Mouse (Mus musculus) adrenal gland, adult (tissue): ENCODE measurements around the gene Ccr3.
"Not testable (repeated sequence)": the region's sequence is repeated elsewhere in the genome, so short reads cannot be mapped to it uniquely, and the experiment has no call there.

ENCODE experiments used
- DNase-seq, 2 experiments: peaks; one replicate each; pipeline ENCODE4 v3.0.0; 2022 to 2023; ENCODE audit warnings: low spot score in 1 of 2; ENCODE audit not compliant: inconsistent age in 2 of 2

The Ccr3 gene

GRCm38 (mm10) chr9:124021672-124022071 lies at the start of gene Ccr3:
Ccr3 (plus strand) TSS chr9:124021972.
- DNase-seq = no peak

DNA sequence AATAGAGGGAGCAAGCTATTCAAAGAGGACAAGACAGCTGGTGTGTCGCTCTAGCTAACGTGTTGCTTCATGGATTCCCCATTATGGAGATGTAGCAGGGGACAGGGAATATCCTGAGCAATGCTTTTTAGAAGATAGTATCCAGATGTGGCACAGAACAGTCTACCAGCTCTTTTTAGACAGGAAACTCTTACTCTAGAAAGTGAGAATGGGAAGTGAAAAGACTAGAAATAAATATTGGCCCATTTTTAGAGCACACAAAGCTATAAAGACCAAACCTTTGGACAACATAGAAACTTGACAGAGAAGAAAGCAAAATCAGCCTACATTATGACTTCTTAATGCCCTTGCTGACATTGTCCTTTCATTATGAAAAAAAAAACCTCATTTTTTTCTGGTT lies 46.1 kb upstream of the Ccr3 start:
- no peak for DNase-seq

- DNase-seq = no peak
These were observed 44.7 kb upstream of the Ccr3 start for GRCm38 (mm10) chr9:123976876-123977663.

- DNase-seq = no peak
These were observed 43.5 kb upstream of the Ccr3 start, which contains the start of gene Ccr1l1 for GRCm38 (mm10) chr9:123978308-123978707. Ccr1l1 (minus strand) TSS chr9:123978408.

GRCm38 (mm10) chr9:123980858-123981475 lies 40.8 kb upstream of the Ccr3 start:
- not testable (repeated sequence) for DNase-seq

GRCm38 (mm10) chr9:123981909-123982308 lies 39.9 kb upstream of the Ccr3 start:
- no peak for DNase-seq

GRCm38 (mm10) chr9:123982720-123983119 lies 39.1 kb upstream of the Ccr3 start:
- no peak for DNase-seq

DNA sequence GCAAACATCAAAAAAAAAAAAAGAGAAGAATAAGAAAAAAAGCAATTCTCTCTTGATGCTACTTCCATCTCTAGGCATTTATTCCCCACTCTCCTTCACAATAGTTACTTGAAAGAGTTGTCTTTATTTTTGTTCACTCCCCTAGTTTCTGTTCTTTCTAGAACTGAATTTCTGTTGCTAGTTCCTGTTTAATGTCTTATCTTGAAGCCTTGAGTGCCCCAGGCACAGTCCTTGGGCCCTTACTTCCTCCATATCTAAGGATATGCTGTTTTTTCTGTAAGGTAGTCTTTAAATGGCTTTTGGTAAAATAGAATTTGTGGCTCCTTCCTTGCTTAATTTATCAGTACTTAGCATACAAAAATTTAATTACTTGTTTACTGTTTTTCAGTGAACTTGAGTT lies 36.8 kb upstream of the Ccr3 start:
- no peak for DNase-seq

GRCm38 (mm10) chr9:123986217-123986616 lies 35.6 kb upstream of the Ccr3 start:
- DNase-seq = no peak

DNA sequence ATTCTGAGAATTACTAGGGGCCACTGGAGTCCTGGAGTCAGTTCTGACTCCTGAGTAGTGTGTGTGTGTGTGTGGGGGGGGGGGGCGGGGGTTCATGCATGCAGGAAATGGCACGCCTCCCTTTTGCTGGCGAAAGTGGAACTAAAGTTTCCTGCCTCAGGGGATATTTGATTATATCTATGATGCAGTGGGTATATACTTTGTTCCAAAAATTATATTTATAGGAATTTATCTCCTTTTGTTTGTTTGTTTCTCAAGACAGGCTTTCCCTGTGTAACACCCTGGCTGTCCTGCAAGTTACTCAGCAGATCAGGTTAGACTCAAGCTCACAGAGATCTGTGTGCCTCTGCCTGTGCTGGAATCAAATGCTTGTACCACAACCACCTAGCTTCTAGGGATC lies 32.1 kb upstream of the Ccr3 start:
- DNase-seq = no peak

DNA sequence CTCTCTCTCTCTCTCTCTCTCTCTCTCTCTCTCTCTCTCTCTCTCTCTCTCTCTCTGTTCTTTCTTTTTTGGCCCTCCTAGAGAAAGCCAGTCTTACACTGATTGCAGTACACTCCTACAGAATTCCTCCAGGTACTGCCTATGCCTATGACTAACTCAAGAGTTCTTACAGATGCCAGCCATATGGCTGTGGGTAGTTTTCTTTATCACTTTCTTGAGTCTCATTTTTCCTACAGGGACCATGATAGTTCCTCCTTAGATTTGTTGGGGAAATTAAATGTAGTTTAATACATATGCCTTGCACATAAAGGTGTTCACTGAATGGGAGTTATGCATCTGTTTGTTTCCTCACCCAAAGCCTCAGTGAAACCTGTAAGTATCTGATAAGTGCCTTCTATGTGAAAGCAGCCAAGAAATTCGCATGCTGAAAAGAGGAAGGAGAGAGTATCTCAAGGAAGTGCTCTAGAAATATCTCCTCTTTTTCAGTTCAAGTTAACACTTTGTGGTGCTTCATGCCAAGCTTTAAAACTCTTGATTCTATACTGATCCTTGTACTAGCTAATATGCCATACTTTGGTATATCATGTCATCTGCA lies 30.4 kb upstream of the Ccr3 start:
- DNase-seq = no peak

GRCm38 (mm10) chr9:123997719-123998118 lies 24.1 kb upstream of the Ccr3 start:
- no peak for DNase-seq

DNA sequence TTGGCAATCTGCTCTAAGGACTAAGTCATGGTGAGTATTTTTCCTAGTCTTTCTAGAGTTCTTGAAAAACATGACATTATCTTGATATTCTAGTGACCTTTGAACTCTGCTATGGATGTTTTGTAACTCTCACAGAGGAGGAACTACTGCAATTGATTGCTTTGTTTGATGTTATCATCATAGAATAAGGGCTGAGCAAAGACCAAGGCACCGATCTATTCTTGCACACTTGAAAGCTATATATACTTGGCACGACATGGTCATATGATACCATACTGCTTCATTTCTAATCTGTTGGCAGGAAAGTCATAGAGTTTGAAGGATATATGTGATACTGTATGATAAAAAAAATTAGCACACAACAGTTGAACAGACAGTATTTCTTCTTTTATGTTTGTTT lies 22.0 kb upstream of the Ccr3 start:
- no peak for DNase-seq

DNA sequence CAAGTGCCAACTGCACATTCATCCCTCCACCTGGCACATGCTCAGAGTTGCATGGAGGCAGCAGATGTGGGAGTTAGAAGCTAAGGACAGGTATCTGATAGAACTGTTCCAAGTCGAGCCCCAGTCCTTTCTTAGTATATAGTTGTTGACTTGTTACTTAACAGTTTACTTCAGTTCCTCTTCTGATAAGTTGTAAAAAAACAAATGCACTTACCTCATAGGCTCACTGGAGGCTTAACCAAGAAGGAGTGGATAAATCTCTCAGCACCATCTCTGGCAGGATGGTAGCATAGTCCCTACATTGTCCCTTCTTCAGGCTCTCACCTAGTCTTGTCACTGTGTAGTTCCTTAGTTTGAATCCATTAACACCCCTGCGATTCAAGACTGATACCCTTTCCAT lies 9.1 kb upstream of the Ccr3 start:
- DNase-seq = no peak

DNA sequence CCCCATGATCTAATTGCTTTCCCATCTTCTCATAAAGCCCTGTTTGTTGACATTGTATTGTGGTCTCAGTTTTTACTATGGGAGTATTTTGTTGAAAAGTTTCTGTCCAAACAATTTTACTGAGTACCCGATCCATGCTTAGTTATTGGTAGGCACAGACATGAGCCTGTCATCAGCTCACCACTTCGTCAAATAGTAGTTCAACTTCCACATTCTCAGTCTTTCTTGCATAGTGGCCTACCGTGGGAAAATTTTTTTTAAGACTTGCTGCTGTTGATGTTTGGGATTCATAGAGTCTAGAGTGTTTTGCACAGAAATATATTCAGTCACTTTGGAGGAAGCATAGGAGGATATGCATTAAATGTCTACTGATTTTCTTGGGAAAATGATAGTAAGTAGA lies 8.5 kb upstream of the Ccr3 start:
- no peak for DNase-seq

GRCm38 (mm10) chr9:124014985-124015652 lies 6.7 kb upstream of the Ccr3 start:
- DNase-seq = no peak

- no peak for DNase-seq
These were observed 5.7 kb upstream of the Ccr3 start for GRCm38 (mm10) chr9:124016048-124016447.

- DNase-seq = no peak
These were observed 1.9 kb upstream of the Ccr3 start for GRCm38 (mm10) chr9:124019887-124020286.

- DNase-seq = peak in 1 of 2 experiments; percentile 56
These were observed 11.6 kb downstream of the Ccr3 start for GRCm38 (mm10) chr9:124033345-124033744.

GRCm38 (mm10) chr9:124037707-124038106 lies 15.9 kb downstream of the Ccr3 start:
- DNase-seq = peak; percentile 66 to 80

- DNase-seq = no peak
These were observed 16.4 kb downstream of the Ccr3 start for GRCm38 (mm10) chr9:124038158-124038582.

DNA sequence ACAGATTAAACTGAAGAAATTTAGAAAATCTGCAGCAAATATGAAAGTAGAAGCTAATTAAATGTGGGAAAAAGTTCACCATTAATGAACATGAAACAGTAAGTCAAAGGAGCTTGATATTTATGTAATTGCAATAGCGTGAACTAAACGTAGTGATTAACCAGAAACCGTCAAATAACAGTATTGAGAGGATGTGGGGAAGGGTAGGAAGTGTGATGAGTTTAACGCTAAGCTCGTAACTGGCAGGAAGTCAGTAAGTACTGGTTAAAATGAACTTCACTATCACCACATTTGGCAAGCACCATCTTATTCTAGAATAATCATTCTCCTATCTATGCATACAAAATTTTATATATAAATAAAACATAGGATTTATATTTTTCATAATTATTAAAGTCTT lies 17.2 kb downstream of the Ccr3 start:
- DNase-seq = no peak
